Mouse (Mus musculus) stomach, embryonic 16.5 days (tissue): ENCODE data around the gene Tmem88. TPM values are rescaled to one million over a fixed set of nuclear protein-coding genes. Genes with fewer than 3 reads are reported as not detected.

Source experiments
- ATAC-seq: fragments of 200-750 bp; cut with Nextera tagmentation; 2 replicates; pipeline ENCODE4 v1.8.0; 2017; ENCODE audit warnings: moderate number of reproducible peaks, moderate TSS enrichment; ENCODE audit not compliant: insufficient read depth, low FRiP score
- H3K27ac ChIP-seq: fragments of 300-500 bp; sonication (generic); 2 replicates; pipeline ENCODE4 v1.5.1; 2014; ENCODE audit warnings: low read length
- H3K27me3 ChIP-seq: fragments of 300-500 bp; sonication (generic); 2 replicates; pipeline ENCODE4 v1.6.1; 2014; ENCODE audit warnings: low read length, control low read depth, mixed read lengths; ENCODE audit not compliant: control insufficient read depth, insufficient read depth
- H3K36me3 ChIP-seq: fragments of 300-500 bp; sonication (generic); 2 replicates; pipeline ENCODE4 v1.6.1; 2014; ENCODE audit warnings: low read length; ENCODE audit not compliant: control insufficient read depth, insufficient read depth
- H3K4me1 ChIP-seq: fragments of 300-500 bp; sonication (generic); 2 replicates; pipeline ENCODE4 v1.6.1; 2014; ENCODE audit warnings: low read length, control low read depth, mixed read lengths; ENCODE audit not compliant: control insufficient read depth, insufficient read depth
- H3K4me2 ChIP-seq: fragments of 300-500 bp; sonication (generic); 2 replicates; pipeline ENCODE4 v1.6.1; 2014; ENCODE audit warnings: low read depth, low read length, mixed read lengths
- H3K4me3 ChIP-seq: fragments of 300-500 bp; sonication (generic); replicated peaks from 2 replicates; pipeline ENCODE4 v1.5.1; 2014; ENCODE audit warnings: mild to moderate bottlenecking, low read length
- H3K9ac ChIP-seq: fragments of 300-500 bp; sonication (generic); 2 replicates; pipeline ENCODE4 v1.6.1; 2014; ENCODE audit warnings: low read length
- H3K9me3 ChIP-seq: fragments of 300-500 bp; sonication (generic); replicated peaks from 2 replicates; pipeline ENCODE4 v1.6.1; 2016; ENCODE audit warnings: low read length, control low read depth; ENCODE audit not compliant: control insufficient read depth
- WGBS: fragments of 180-500 bp; shearing (Covaris S2); extraction: QIAGEN DNeasy Blood & Tissue Kit; methylation state at CpG from one replicate; pipeline ENCODE4 v1.1.7; 2014; 5-methylcytosine and 5-hydroxymethylcytosine counted together
- polyA plus RNA-seq: library from polyadenylated mRNA; unstranded; fragments of >200 nt; fragmentation: Nextera tagmentation; extraction: Ambion mirVana; gene quantifications from 2 replicates; pipeline ENCODE4 v1.2.1, GENCODE M21; 2015

Gene Tmem88
- polyA plus RNA-seq, 1 experiment from 2014 or later, result 28.7 TPM

DNA sequence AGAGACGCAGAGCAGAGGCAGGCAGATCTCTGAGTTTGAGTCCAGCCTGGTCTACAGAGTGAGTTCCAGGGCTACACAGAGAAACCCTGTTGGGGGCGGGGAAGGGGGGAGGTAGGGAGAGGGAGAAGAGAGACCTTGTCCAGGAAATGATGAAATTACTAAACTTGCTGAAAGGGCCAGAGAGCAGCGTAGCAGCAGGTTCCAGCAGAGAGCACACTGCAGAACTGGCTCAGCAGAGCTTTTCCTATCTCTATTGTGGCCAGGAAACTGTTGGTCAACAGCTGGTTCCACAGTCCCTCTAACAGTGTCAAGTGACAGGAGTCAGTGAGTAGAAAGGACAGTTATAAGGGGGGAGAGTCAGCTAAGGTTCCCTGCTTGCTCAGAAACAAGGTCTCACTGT, 18.4 kb downstream of the Tmem88 start:
- H3K9ac ChIP-seq, result no peak overlapping the region
- H3K4me3 ChIP-seq, result no peak overlapping the region
- no peak for ATAC-seq
- no peak overlapping the region for H3K27ac ChIP-seq
- H3K4me2 ChIP-seq, result no peak overlapping the region
- no peaks in the 10 kb centered on the region for H3K4me1 ChIP-seq
- H3K9me3 ChIP-seq, result no peaks in the 10 kb centered on the region
- 82% methylated on average over 3 of the region's 3 CpGs for WGBS
- H3K36me3 ChIP-seq, result no peaks in the 10 kb centered on the region; the same call in 1 of the 2 replicates
- H3K27me3 ChIP-seq, result no peaks in the 10 kb centered on the region

DNA sequence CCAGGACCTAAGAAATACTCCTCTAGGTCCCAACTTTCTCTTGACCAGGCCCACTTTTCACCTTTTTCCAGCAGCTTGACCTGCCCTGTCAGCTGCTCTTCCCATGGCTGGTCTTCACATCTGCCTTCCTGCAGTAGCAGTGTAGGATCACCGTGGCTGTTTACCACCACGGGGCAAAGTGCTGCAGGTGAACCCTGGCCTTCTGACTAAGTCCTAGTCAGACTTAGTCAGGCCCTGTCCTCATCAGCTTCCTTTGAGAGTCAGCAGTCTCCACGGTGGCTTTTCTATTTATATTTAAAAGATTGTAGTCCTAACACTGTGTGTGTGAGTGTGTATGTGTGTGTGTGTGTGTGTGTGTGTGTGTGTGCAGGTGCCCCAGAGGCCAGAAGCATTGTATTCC, 20.3 kb downstream of the Tmem88 start:
- no peak overlapping the region for H3K4me3 ChIP-seq
- no peak overlapping the region for H3K9ac ChIP-seq
- no peak overlapping the region for H3K27ac ChIP-seq
- no peak overlapping the region for H3K4me2 ChIP-seq
- ATAC-seq, result peak; percentile 52; the same call in 1 of the 2 replicates
- 56% methylated on average over 3 of the region's 3 CpGs for WGBS
- no peaks in the 10 kb centered on the region; the same call in 1 of the 2 replicates for H3K36me3 ChIP-seq
- H3K9me3 ChIP-seq, result no peaks in the 10 kb centered on the region
- peaks cover 9% of the 10 kb centered on the region for H3K4me1 ChIP-seq
- no peaks in the 10 kb centered on the region for H3K27me3 ChIP-seq

DNA sequence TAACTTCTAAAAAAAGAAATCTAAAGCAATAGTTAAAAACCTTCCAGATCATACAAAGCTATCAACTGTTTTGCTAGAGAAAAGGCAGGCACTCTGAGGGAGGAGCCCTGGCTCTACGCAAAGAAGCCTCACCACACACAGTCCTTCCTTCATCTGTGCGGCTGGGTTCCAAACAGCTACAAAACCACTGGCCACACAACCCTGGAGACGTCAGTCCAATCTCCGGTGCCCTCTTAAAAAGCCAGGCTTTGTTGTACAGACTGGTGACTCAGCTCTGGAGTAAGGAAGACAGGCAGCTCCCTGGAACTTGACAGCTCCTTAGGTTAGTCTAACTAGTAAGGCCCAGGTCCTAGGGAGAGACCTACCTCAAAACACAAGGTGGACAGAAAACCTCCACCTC, 22.4 kb downstream of the Tmem88 start:
- H3K9ac ChIP-seq, result no peak overlapping the region
- no peak for ATAC-seq
- no peaks in the 10 kb centered on the region; the same call in 1 of the 2 replicates for H3K36me3 ChIP-seq
- peaks cover 30% of the 10 kb centered on the region for H3K4me1 ChIP-seq
- H3K27ac ChIP-seq, result no peak overlapping the region
- no peak overlapping the region for H3K4me2 ChIP-seq
- H3K4me3 ChIP-seq, result no peak overlapping the region
- no peaks in the 10 kb centered on the region for H3K27me3 ChIP-seq
- H3K9me3 ChIP-seq, result no peaks in the 10 kb centered on the region
- 83% methylated on average over 4 of the region's 4 CpGs for WGBS

GRCm38 (mm10) chr11:69373223-69373965, 24.6 kb downstream of the Tmem88 start:
- Histone ChIP-seq H3K4me2 (no peak overlapping the region), H3K9ac (peak overlapping the region; percentile 12; the same call in 1 of the 2 replicates), H3K4me3 (no peak overlapping the region), H3K4me1 (peaks cover 33% of the 10 kb centered on the region), H3K9me3 (no peaks in the 10 kb centered on the region), H3K36me3 (no peaks in the 10 kb centered on the region; the same call in 1 of the 2 replicates), H3K27me3 (no peaks in the 10 kb centered on the region), H3K27ac (no peak overlapping the region)
- no peak for ATAC-seq
- 86% methylated on average over 16 of the region's 16 CpGs for WGBS

- no peaks in the 10 kb centered on the region for H3K27me3 ChIP-seq
- H3K9me3 ChIP-seq, result no peaks in the 10 kb centered on the region
- H3K4me3 ChIP-seq, result no peak overlapping the region
- H3K9ac ChIP-seq, result no peak overlapping the region
- WGBS, result 54% methylated on average over 3 of the region's 3 CpGs
- no peaks in the 10 kb centered on the region; the same call in 1 of the 2 replicates for H3K36me3 ChIP-seq
- peaks cover 33% of the 10 kb centered on the region for H3K4me1 ChIP-seq
- no peak overlapping the region for H3K4me2 ChIP-seq
- peak overlapping the region; percentile 89 for H3K27ac ChIP-seq
- no peak for ATAC-seq
Measured at GRCm38 (mm10) chr11:69372780-69373170, 25.3 kb downstream of the Tmem88 start.

GRCm38 (mm10) chr11:69372056-69372779, 25.8 kb downstream of the Tmem88 start:
- H3K36me3 ChIP-seq, result no peaks in the 10 kb centered on the region; the same call in 1 of the 2 replicates
- H3K9me3 ChIP-seq, result no peaks in the 10 kb centered on the region
- 36% methylated on average over 12 of the region's 12 CpGs for WGBS
- no peak for ATAC-seq
- H3K4me2 ChIP-seq, result peak overlapping the region; percentile 27; the same call in 1 of the 2 replicates
- no peaks in the 10 kb centered on the region for H3K27me3 ChIP-seq
- H3K4me3 ChIP-seq, result no peak overlapping the region
- H3K9ac ChIP-seq, result peak overlapping the region; percentile 5; the same call in 1 of the 2 replicates
- peaks cover 33% of the 10 kb centered on the region for H3K4me1 ChIP-seq
- H3K27ac ChIP-seq, result peak overlapping the region; percentile 89

GRCm38 (mm10) chr11:69371601-69372000, 26.4 kb downstream of the Tmem88 start:
- Histone ChIP-seq H3K4me2 (peak overlapping the region; percentile 40; the same call in 1 of the 2 replicates), H3K9me3 (no peaks in the 10 kb centered on the region), H3K27ac (peak overlapping the region; percentile 89), H3K9ac (peak overlapping the region; percentile 5; the same call in 1 of the 2 replicates), H3K4me3 (no peak overlapping the region), H3K4me1 (peaks cover 33% of the 10 kb centered on the region), H3K36me3 (no peaks in the 10 kb centered on the region; the same call in 1 of the 2 replicates), H3K27me3 (no peaks in the 10 kb centered on the region)
- ATAC-seq, result no peak
- WGBS, result 52% methylated on average over 12 of the region's 12 CpGs

DNA sequence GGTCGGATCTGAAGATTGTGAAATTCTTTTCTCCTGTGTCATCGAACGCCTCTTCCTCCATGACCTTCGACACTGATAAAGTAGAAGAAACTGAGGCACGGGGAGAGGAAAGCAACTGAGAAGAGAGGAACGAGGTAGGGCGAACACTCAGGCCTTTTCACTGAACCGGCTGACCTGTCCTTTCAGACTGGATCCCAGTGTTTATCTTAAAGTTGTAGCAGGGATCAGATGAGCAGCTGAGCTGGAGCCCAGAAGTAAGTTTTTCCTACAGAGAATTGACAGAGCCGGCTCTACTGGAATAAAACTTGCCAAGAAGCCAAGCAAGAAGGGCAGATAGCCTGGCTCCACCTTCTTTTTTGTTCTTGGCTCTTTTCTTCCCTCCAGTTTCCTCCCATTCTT, 27.2 kb downstream of the Tmem88 start:
- Histone ChIP-seq H3K4me1 (peaks cover 37% of the 10 kb centered on the region), H3K4me2 (peak overlapping the region; percentile 40), H3K9ac (0 out of 2 replicates have a peak overlapping the region, but pooled peaks have one; percentile 5), H3K36me3 (no peaks in the 10 kb centered on the region), H3K27me3 (no peaks in the 10 kb centered on the region), H3K9me3 (no peaks in the 10 kb centered on the region), H3K27ac (peak overlapping the region; percentile 89), H3K4me3 (peak overlapping the region; percentile 2; the same call in 1 of the 2 replicates)
- ATAC-seq, result no peak
- 12% methylated on average over 9 of the region's 9 CpGs for WGBS
